Mouse (Mus musculus) midbrain, postnatal 0 days (tissue): ENCODE measurements around the gene Brpf1. TPM values are rescaled to one million over a fixed set of nuclear protein-coding genes. Genes with fewer than 3 reads are reported as not detected.

Experiments used
- ATAC-seq: fragments of 200-750 bp; cut with Nextera tagmentation; 2 replicates; pipeline ENCODE4 v1.8.0; 2017; ENCODE audit warnings: moderate number of reproducible peaks, mild to moderate bottlenecking, moderate TSS enrichment, moderate library complexity; ENCODE audit not compliant: low FRiP score
- DNase-seq: peaks from one replicate; pipeline ENCODE4 v3.0.0-alpha.2; 2015; ENCODE audit warnings: low spot score
- H3K27ac ChIP-seq: fragments of 300-500 bp; sonication (generic); 2 replicates; pipeline ENCODE4 v1.5.1; 2014; ENCODE audit warnings: low read depth, mild to moderate bottlenecking, low read length, mixed read lengths
- H3K27me3 ChIP-seq: fragments of 300-500 bp; sonication (generic); 2 replicates; pipeline ENCODE4 v1.6.1; 2014; ENCODE audit warnings: low read length, control low read depth, mixed read lengths; ENCODE audit not compliant: insufficient read depth
- H3K36me3 ChIP-seq: fragments of 300-500 bp; sonication (generic); 2 replicates; pipeline ENCODE4 v1.6.1; 2014; ENCODE audit warnings: low read length, control low read depth, mixed read lengths; ENCODE audit not compliant: insufficient read depth
- H3K4me1 ChIP-seq: fragments of 300-500 bp; sonication (generic); 2 replicates; pipeline ENCODE4 v1.6.1; 2014; ENCODE audit warnings: mild to moderate bottlenecking, control low read depth, antibody characterized with exemption, low read length, mixed read lengths; ENCODE audit not compliant: insufficient read depth
- H3K4me2 ChIP-seq: fragments of 300-500 bp; sonication (generic); 2 replicates; pipeline ENCODE4 v1.6.1; 2014; ENCODE audit warnings: low read depth, mild to moderate bottlenecking, low read length, mixed read lengths; ENCODE audit not compliant: poor library complexity, severe bottlenecking
- H3K4me3 ChIP-seq: fragments of 300-500 bp; sonication (generic); 2 replicates; pipeline ENCODE4 v1.5.1; 2014; ENCODE audit warnings: low read depth, mild to moderate bottlenecking, low read length, moderate library complexity
- H3K9ac ChIP-seq: fragments of 300-500 bp; sonication (generic); replicated peaks from 2 replicates; pipeline ENCODE4 v1.6.1; 2014; ENCODE audit warnings: mild to moderate bottlenecking, low read length, moderate library complexity, mixed read lengths; ENCODE audit not compliant: poor library complexity, severe bottlenecking
- H3K9me3 ChIP-seq: fragments of 300-500 bp; sonication (generic); 2 replicates; pipeline ENCODE4 v1.6.1; 2016; ENCODE audit warnings: low read length, control low read depth
- CTCF ChIP-seq: IDR thresholded peaks from 2 replicates; pipeline ENCODE4 v1.5.1; 2016; ENCODE audit warnings: antibody characterized with exemption, mild to moderate bottlenecking
- WGBS: fragments of 180-500 bp; shearing (Covaris S2); extraction: QIAGEN DNeasy Blood & Tissue Kit; methylation state at CpG from one replicate; pipeline ENCODE4 v1.1.7; 2014; 5-methylcytosine and 5-hydroxymethylcytosine counted together
- polyA plus RNA-seq: library from polyadenylated mRNA; unstranded; fragments of >200 nt; fragmentation: Nextera tagmentation; extraction: Ambion mirVana; gene quantifications from 2 replicates; pipeline ENCODE4 v1.2.1, GENCODE M21; 2015
- total RNA-seq: library from RNA; depleted of rRNA; stranded (reverse); fragments of >200 nt; gene quantifications from 2 replicates; pipeline ENCODE4 v1.2.3, GENCODE M21; 2014; rRNA removed

Brpf1 gene
- total and polyA plus RNA-seq, 2 experiments from 2014 or later = 10.0 to 22.1 TPM

DNA sequence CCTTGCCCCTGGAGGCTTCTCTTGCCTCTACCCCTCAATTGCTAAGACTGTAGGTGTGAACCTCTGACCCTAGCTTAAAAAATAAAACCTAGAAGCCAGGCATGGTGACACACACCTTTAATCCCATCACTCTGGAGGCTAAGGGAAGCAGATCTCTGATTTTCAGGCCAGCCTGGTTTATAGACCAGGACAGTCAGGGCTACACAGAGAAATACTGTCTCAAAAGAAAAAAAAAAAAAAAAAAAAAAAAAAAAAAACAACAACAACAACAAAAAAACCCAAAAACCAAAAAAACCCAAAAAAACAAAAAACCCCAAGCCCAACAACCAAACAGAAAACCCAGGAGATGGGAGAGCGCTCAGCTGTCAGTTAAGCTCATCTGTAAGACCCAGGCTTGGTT, 60.6 kb downstream of the Brpf1 start:
- TF ChIP-seq CTCF = no peak
- no peaks in the 10 kb centered on the region for H3K27me3 ChIP-seq
- no peak overlapping the region for H3K27ac ChIP-seq
- H3K9me3 ChIP-seq = no peaks in the 10 kb centered on the region
- no peaks in the 10 kb centered on the region for H3K4me1 ChIP-seq
- no peak overlapping the region for H3K4me2 ChIP-seq
- WGBS = 100% methylated on average over 1 of the region's 1 CpGs
- H3K9ac ChIP-seq = no peak overlapping the region
- DNase-seq (no peak), ATAC-seq (no peak)
- H3K36me3 ChIP-seq = peaks cover 47% of the 10 kb centered on the region
- no peak overlapping the region for H3K4me3 ChIP-seq

DNA sequence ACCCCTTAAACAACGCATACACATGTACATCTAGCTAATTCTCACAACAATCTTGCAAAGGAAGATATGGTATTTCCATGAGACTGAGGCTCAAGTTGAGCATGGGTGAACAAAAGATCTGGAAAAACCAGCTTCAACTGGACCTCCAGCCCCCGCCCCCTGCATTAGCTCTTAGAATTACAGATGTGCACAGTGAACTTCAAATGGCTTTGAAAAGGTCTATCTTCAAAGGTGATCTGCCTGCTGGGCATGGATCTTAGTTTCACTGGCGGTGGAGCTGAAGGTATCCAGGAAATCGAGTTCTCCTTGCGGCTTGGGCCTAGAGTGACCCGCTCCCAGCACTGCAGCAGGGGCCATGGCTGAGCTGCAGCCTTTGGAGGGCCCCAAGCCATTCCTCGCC, 61.2 kb downstream of the Brpf1 start:
- 93% methylated on average over 7 of the region's 7 CpGs for whole genome bisulfite sequencing
- H3K9ac ChIP-seq = no peak overlapping the region
- H3K36me3 ChIP-seq = peaks cover 52% of the 10 kb centered on the region
- no peaks in the 10 kb centered on the region for H3K27me3 ChIP-seq
- H3K4me3 ChIP-seq = no peak overlapping the region
- H3K4me1 ChIP-seq = no peaks in the 10 kb centered on the region
- no peak for DNase-seq
- H3K27ac ChIP-seq = no peak overlapping the region
- H3K9me3 ChIP-seq = no peaks in the 10 kb centered on the region
- no peak overlapping the region for H3K4me2 ChIP-seq
- ATAC-seq = no peak
- TF ChIP-seq CTCF = no peak

DNA sequence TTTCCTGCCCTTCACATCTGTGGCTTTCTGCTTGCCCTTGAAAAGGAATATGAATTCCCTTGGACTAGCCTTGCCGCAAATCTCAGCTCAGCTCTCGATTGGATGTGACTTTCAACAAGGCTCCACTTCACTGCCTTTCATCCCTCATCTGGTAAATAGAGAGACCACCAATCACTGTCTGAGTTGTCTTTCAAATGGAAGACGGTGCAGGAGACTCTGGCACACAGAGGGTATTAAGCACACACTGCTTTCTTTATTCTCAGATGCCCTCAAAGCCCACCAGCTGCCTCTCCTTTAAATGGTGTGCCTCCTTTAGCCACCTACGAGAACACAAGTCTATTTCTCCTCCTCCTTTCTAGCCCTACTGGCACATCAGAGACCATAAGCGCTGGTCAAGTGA, 61.6 kb downstream of the Brpf1 start:
- Histone ChIP-seq H3K27ac (no peak overlapping the region), H3K4me3 (no peak overlapping the region), H3K4me2 (no peak overlapping the region), H3K27me3 (no peaks in the 10 kb centered on the region), H3K9me3 (no peaks in the 10 kb centered on the region), H3K36me3 (peaks cover 56% of the 10 kb centered on the region), H3K4me1 (no peaks in the 10 kb centered on the region), H3K9ac (no peak overlapping the region)
- no peak for TF ChIP-seq CTCF
- peak; percentile 22 for DNase-seq
- peak; percentile 27; the same call in 1 of the 2 replicates for ATAC-seq
- 78% methylated on average over 5 of the region's 5 CpGs for WGBS

DNA sequence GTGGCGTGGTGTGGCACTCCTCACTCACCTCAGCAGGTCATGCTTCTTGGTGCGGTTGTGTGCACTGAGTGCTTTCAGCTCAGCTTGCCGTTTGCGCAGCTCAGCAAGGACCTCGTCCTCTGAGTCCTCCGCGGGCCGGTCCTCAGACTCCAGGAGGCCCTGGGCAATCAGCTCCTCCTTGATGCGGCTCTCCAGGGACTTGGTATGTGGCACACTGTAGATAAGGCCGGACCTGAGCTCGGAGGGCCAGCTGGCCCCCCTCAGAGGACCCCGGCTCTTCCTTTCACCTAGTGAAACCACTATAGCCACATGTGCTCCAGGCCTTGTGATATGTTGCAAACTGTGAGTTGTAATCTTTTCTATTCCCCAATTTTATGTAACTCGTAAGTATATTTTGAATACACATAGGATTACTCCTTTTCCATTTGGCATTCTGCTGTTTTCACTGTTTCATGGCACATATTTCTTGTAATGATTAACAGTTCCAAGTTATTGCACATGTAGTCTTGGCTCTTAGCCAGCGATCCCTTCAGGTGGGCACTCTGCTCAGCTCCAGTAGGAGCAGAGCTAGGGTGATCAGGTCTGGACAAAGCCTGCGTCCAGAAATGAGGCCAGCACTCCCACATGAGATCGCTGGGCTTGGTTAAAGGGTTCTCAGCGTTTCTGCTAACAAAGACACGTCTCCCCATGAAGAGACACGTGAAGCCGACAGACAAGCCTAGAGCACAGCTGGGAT, 63.4 kb downstream of the Brpf1 start:
- Histone ChIP-seq H3K9ac (no peak overlapping the region), H3K4me3 (no peak overlapping the region), H3K9me3 (no peaks in the 10 kb centered on the region), H3K4me2 (no peak overlapping the region), H3K27ac (no peak overlapping the region), H3K36me3 (peaks cover 69% of the 10 kb centered on the region), H3K27me3 (no peaks in the 10 kb centered on the region), H3K4me1 (no peaks in the 10 kb centered on the region)
- 94% methylated on average over 20 of the region's 20 CpGs for WGBS
- DNase-seq (no peak), ATAC-seq (no peak)
- no peak for TF ChIP-seq CTCF

DNA sequence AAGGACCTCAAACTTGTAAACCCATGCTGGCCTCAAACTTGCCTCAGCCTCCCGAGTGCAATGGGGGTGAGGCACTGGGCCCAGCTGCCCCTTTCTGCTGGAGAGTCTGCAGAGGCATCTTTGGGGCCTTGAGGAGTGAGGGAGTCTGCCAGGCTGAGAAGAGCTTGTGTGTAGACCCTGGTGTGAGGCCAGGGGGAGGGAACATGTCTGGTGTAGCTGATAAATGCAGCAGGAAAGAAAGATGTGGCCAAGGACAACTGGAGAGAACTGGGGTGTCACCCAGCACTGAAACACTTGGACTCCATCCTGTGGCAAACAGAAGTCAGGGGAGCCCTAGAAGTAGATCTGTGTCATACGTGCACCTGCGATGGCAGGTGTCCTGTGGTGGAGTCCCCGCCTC, 66.6 kb downstream of the Brpf1 start:
- 95% methylated on average over 4 of the region's 4 CpGs for WGBS
- Histone ChIP-seq H3K4me3 (no peak overlapping the region), H3K36me3 (peaks cover 65% of the 10 kb centered on the region), H3K4me1 (no peaks in the 10 kb centered on the region; the same call in 1 of the 2 replicates), H3K9ac (no peak overlapping the region), H3K4me2 (no peak overlapping the region), H3K27me3 (no peaks in the 10 kb centered on the region), H3K27ac (no peak overlapping the region), H3K9me3 (no peaks in the 10 kb centered on the region)
- DNase-seq = no peak
- no peak for ATAC-seq
- TF ChIP-seq CTCF = no peak

Other genes with a start within 250 kb of the Brpf1 start
- 99.1 and 103 TPM in 2 replicates for gene Setd5, start 229.8 kb upstream of the Brpf1 start, total RNA-seq
- 42.1 and 50.6 TPM in 2 replicates for gene Setd5, start 229.8 kb upstream of the Brpf1 start, polyA plus RNA-seq
- 81.3 and 92.6 TPM in 2 replicates for gene Lhfpl4, start 111.8 kb upstream of the Brpf1 start, total RNA-seq
- gene Lhfpl4, start 111.8 kb upstream of the Brpf1 start, polyA plus RNA-seq = 56.6 and 66.1 TPM in 2 replicates
- gene Mtmr14, start 69.3 kb upstream of the Brpf1 start, total RNA-seq = 39.0 and 42.5 TPM in 2 replicates
- 29.4 and 30.5 TPM in 2 replicates for gene Mtmr14, start 69.3 kb upstream of the Brpf1 start, polyA plus RNA-seq
- gene Cpne9, start 24.8 kb upstream of the Brpf1 start, total RNA-seq = 10.3 and 23.4 TPM in 2 replicates
- gene Cpne9, start 24.8 kb upstream of the Brpf1 start, polyA plus RNA-seq = 7.9 and 9.1 TPM in 2 replicates
- gene Ogg1, start 19.8 kb downstream of the Brpf1 start, total RNA-seq = 10.8 and 14.8 TPM in 2 replicates
- gene Ogg1, start 19.8 kb downstream of the Brpf1 start, polyA plus RNA-seq = 7.3 and 8.9 TPM in 2 replicates
- gene Camk1, start 36.8 kb downstream of the Brpf1 start, total RNA-seq = 102 and 119 TPM in 2 replicates
- 132 and 142 TPM in 2 replicates for gene Camk1, start 36.8 kb downstream of the Brpf1 start, polyA plus RNA-seq
- gene Tada3, start 70.7 kb downstream of the Brpf1 start, total RNA-seq = 27.8 and 31.0 TPM in 2 replicates
- gene Tada3, start 70.7 kb downstream of the Brpf1 start, polyA plus RNA-seq = 73.8 and 74.0 TPM in 2 replicates
- gene Arpc4, start 71.0 kb downstream of the Brpf1 start, total RNA-seq = 190 and 200 TPM in 2 replicates
- 505 TPM in 2 replicates for gene Arpc4, start 71.0 kb downstream of the Brpf1 start, polyA plus RNA-seq
- 10.0 and 20.0 TPM in 2 replicates for gene Ttll3, start 82.1 kb downstream of the Brpf1 start, total RNA-seq
- 10.2 and 14.6 TPM in 2 replicates for gene Ttll3, start 82.1 kb downstream of the Brpf1 start, polyA plus RNA-seq
- 17.1 and 53.8 TPM in 2 replicates for gene Rpusd3, start 112.2 kb downstream of the Brpf1 start, total RNA-seq
- 22.0 and 27.2 TPM in 2 replicates for gene Rpusd3, start 112.2 kb downstream of the Brpf1 start, polyA plus RNA-seq
- not detected in 2 replicates for gene Cidec, start 128.6 kb downstream of the Brpf1 start, total RNA-seq
- 0.09 TPM in 1 of 2 replicates, not detected in the other for gene Cidec, start 128.6 kb downstream of the Brpf1 start, polyA plus RNA-seq
- 43.6 and 48.6 TPM in 2 replicates for gene Jagn1, start 135.4 kb downstream of the Brpf1 start, total RNA-seq
- 80.4 and 85.4 TPM in 2 replicates for gene Jagn1, start 135.4 kb downstream of the Brpf1 start, polyA plus RNA-seq
- gene Il17re, start 151.3 kb downstream of the Brpf1 start, total RNA-seq = 0.49 TPM in 1 of 2 replicates, not detected in the other
- 0.48 and 0.77 TPM in 2 replicates for gene Il17re, start 151.3 kb downstream of the Brpf1 start, polyA plus RNA-seq
- gene Il17rc, start 164.3 kb downstream of the Brpf1 start, total RNA-seq = 4.7 and 11.6 TPM in 2 replicates
- 4.1 and 4.2 TPM in 2 replicates for gene Il17rc, start 164.3 kb downstream of the Brpf1 start, polyA plus RNA-seq
- gene Creld1, start 176.2 kb downstream of the Brpf1 start, total RNA-seq = 39.4 and 43.0 TPM in 2 replicates
- gene Creld1, start 176.2 kb downstream of the Brpf1 start, polyA plus RNA-seq = 56.6 and 60.4 TPM in 2 replicates
- 29.4 and 39.3 TPM in 2 replicates for gene Prrt3, start 194.8 kb downstream of the Brpf1 start, total RNA-seq
- 18.4 and 20.7 TPM in 2 replicates for gene Prrt3, start 194.8 kb downstream of the Brpf1 start, polyA plus RNA-seq
- gene Emc3, start 224.5 kb downstream of the Brpf1 start, total RNA-seq = 71.9 and 74.1 TPM in 2 replicates
- gene Emc3, start 224.5 kb downstream of the Brpf1 start, polyA plus RNA-seq = 111 and 120 TPM in 2 replicates
- gene Fancd2, start 224.5 kb downstream of the Brpf1 start, total RNA-seq = 2.4 and 3.4 TPM in 2 replicates
- gene Fancd2, start 224.5 kb downstream of the Brpf1 start, polyA plus RNA-seq = 0.99 and 1.2 TPM in 2 replicates